Mouse (Mus musculus) megakaryocyte-erythroid progenitor cell, adult 5-6 weeks (primary cell): ENCODE measurements around the gene Wdr62. TPM values are rescaled to one million over a fixed set of nuclear protein-coding genes. Genes with fewer than 3 reads are reported as not detected.

Experiments used
- ATAC-seq: replicated peaks from 2 replicates; pipeline ENCODE4 v1.8.0; 2016; ENCODE audit warnings: mild to moderate bottlenecking, inconsistent platforms; ENCODE audit not compliant: severe bottlenecking, poor library complexity, low FRiP score, low TSS enrichment
- total RNA-seq, 2 experiments: library from RNA; stranded (forward) in 1 of 2; stranded (reverse) in 1 of 2; fragments of 200-1000, 215-1000 nt in 1 of 2; fragments of >200 nt in 1 of 2; fragmentation: Nextera tagmentation in 1 of 2; gene quantifications; 2 replicates each; pipeline ENCODE4 v1.2.3; 2014 to 2017

Gene Wdr62
- total RNA-seq (2014; fragmentation: Nextera tagmentation) (31.0 and 31.8 TPM in 2 replicates), total RNA-seq (2017) (5.1 and 5.5 TPM in 2 replicates)

DNA sequence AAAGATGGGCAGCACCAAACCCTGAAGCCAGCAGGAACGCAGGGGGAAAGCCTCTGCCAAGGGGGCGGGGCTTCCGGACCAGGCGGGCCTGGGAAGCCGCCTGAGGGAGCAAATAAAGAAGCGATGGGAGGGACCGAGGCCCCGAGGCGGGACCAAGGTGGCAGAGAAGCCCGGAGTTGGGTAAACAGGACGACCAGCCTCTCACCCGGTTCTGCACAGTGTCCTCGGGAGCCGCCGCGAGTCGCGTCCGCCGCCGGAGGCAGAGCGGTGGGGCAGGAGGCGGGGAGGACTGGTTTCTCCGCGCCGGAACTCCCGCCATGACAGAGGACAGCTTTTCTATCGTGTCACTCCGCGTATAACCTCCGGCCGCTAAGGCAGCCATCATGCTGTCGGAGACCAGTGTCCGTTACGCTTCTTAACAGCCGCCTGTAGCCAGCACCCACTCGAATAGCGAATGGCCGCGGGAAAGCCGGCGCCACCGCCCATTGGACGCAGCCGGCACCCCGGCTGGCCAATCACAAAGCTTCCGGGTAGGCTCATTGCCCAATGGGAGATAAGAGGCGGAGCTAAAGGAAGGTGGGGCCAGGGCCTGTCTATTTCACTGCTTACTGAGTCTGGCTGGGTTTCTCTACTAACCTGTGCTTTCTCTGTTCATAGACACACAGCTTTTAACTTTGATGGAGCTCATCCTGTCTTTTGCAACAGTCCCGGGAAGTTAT, at the start of gene Wdr62, which contains the start of gene Thap8:
Gene Wdr62, minus strand, starts transcription at position 469 of the 719 bp plus-strand sequence.
Gene Thap8, plus strand, starts transcription at position 144 of the 719 bp plus-strand sequence.
- peak; percentile 93 for ATAC-seq

DNA sequence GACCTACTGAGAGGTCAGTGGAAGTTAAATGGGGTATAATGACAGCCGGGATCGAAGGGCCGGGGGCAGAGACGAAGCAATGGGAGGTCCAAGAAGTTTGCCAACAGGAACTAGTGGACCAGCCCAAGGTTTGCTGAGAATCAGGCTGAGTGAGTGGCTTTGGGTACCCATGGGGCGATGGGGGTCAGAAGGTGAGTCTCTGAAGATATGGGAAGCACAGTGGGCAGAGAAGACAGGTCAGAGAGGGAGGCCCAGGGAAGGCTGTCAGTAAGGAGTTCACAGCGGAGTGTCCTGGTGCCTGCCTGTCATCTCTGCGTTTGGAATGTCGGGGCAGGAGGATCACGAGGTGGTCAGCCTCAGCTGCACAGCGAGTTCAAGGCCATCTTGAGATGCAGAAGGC, 48.2 kb upstream of the Wdr62 start:
- no peak for ATAC-seq

DNA sequence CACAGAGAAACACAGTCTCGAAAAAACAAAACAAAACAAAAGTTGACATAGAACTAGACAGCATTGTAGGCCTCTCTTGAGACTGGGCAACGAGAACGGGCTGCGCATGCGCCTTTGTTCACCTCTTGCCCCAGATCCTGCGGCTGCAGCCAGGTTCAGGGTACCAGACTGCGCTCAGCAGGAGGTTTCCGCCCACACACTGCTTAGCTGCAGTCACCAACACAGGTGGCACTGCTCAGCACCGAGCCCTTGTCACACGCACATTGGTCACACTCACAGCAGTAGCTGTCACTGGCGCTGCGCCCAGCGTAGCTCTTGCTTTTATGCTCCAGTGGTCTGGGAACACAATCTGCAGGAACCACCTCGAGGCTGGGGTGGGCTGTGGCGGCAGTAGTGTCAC, 46.9 kb upstream of the Wdr62 start:
- no peak for ATAC-seq

DNA sequence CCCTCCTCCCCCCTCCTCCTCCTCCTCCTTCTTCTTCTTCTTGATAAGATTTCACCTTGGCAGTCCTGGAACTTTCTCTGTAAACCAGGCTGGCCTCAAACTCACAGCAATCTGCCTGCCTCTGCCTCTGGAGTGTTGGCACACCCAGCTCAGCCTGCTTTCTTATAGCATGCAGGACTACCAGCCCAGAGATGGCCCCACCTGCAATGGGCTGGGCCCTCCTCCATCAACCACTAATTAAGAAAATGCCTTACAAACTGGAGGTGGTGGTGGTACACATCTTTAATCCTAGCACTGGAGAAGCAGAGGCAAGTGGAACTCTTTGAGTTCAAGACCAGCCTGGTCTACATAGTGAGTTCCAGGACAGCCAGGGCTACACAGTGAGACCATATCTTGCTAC, 46.2 kb upstream of the Wdr62 start:
- ATAC-seq, result no peak

DNA sequence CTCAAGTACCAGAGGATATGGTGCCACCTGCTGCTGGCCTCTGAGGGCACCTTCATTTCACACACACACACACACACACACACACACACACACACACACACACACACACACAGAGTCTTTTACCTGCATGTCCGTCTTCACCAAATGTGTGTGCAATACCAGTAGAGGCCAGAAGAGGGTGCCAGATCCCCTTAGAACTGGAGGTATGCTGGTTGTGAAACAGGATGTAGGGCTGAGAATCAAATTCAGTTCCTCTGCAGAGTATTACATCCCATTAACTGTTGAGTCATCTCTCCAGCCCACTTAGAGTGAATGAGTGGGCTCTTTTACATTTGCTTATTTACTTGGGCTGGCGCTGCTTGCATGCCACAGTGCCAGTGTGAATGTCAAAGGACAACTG, 45.1 kb upstream of the Wdr62 start:
- no peak for ATAC-seq

DNA sequence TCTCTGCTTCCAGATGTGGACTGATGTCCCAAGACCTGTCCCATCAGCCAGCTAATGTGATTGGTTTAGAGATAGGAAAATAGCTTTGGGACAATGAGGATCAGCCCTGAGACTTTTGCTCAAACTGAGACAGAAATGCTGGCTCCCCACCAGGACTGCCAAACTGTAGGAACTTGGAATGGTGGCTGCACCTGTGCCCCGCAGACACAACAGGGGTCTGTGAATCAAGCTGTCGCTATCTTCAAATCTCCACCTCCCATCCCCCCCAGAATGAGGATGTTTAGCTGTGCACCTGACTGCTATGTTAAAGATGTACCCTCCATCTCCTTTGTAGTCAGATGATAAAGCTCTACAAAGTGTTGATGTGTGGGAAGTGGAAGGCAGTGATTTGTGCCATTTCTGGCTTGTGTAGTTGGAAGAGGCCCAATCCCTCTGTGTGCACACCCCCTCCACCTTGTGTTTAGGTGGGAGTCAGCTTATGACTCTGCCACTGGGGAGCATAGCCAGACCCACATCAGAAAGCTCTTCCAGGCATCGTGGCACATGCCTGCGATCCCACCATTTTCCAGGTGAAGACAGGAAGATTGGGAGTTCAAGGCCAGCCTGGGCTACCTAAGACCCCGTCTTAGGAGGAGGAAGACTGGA, 44.2 kb upstream of the Wdr62 start:
- ATAC-seq, result no peak

DNA sequence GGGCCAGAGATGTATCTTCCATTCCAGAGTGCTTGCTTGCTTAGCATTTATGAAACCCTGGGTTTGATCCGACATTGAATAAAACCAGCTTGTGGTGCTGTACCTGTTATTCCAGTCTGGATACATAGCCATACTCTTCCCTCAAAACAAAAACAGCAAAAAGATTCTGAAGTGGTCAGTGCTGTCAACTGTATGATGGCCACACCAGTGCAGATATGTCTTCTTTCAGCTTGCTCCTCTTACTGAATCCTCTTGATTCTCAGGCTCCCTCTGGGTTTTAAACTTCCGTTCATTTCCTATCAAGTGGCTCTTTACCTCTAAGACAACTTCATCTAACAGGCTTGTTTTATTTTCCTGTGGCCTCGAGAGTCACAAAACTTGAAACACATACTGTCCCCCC, 43.6 kb upstream of the Wdr62 start, which contains the start of gene Sdhaf1:
Gene Sdhaf1, minus strand, starts transcription at position 101 of the 400 bp plus-strand sequence.
- no peak for ATAC-seq

DNA sequence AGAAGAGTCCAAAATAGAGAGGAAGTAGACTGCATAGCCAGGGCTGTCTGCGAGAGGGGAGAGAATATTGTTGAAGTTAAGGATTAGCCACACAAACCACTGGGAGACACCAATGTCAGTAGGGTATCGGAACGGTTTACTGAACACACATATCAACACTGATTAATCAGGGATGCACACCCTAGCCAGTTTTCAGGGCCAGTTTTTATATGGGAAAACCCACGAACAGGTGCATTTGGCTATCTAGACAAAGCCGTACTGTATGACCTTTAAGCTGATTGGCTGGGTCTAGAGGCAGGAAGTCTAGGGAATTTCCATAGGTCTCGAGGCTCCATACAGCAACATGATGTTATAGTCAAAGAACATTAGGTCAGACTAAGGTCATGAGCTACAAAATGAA, 42.6 kb upstream of the Wdr62 start:
- ATAC-seq, result peak; percentile 15

DNA sequence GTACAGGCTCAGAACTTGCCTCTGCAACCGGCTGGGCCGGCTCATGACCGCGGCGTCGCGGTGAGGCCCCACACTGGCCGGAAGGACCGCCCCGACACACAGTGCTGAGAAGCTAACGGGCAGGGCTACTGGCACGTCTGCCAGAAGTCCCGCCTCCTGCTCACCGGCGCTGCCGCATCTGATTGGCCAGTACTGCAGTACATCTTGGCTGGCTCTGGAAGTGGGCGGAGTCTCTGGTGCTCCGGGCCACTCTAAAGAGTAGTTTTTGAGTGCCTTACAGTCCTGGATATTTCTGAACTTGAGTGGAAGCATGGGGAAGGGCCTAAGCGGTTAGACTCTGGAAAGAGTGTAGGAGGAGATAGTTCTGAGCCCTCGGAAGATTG, 42.1 kb upstream of the Wdr62 start:
- ATAC-seq, result peak; percentile 95

DNA sequence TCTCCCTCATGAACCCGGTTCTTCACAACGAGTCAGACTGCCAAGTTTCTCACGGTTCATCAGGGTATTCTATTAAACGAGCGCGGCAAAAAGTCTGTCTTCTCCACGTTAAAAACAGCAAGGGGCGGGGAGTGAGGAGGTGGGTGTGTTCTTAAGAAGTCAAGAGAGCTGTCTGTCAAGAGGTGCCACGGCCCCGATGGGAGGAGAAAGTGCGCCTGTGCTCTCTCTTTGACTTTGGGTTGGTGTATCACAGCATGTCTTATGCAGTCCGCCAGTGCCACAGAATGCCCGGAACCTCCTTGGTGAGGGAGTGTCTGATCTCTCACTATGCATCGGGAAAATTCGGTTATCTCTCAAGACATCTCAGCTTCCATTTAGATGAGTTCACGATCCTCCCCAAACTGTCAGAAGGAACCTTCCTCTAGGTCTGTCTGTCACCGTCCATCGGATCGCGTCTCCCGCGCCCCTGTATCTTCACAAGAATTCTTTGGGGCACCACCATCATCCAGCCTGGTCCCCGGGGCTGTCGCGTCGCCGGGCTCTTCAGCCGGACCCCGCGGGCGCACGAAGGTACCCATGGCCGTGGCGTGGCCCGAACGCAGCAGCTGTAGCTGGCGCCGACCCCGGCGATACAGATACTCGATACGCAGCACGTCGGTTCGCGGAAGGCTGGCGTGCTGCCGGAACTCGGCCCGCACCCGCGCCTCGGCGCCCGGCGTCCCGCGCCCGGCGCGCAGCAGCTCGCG, 41.5 kb upstream of the Wdr62 start, which contains the start of gene E130208F15Rik:
Gene E130208F15Rik, plus strand, starts transcription at position 202 of the 746 bp plus-strand sequence.
- peak; percentile 85 for ATAC-seq

DNA sequence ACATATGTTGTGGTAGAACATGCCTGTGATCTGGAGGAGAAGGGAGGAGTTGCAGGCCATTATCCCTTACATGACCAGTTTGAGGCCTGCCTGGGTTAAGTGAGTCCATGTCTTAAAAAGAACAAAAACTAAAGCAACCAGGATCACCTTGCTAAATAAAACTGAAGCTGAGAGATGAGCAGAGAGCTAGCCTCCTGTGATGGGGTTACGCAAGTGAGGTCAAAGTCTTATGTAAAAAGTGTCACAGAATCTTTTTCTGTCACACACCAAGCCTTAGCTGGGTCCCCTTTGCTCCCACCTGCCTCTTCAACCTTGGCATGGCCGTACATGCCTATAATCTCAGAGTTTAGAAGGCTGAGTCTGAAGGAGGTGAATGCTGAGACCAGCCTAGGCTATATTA, 40.7 kb upstream of the Wdr62 start:
- no peak for ATAC-seq

DNA sequence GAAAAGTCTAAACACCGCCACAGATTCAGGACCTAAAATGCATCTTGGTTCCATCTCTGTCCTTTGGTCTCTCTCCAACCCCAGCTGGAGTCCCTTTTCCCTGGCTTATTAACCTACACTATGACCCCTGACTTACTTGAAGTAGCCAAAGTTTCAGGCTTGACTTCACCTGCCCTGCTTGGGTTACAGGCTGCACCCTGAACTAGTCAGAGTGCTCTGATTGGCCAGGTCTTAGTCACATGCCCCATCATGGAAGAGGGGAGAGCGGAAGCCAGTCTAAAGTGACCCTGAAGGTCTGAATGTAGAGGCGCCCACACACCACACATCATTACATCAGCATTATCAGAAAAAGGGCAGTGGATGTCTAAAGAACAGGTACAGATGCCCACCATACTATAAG, 37.9 kb upstream of the Wdr62 start:
- no peak for ATAC-seq

DNA sequence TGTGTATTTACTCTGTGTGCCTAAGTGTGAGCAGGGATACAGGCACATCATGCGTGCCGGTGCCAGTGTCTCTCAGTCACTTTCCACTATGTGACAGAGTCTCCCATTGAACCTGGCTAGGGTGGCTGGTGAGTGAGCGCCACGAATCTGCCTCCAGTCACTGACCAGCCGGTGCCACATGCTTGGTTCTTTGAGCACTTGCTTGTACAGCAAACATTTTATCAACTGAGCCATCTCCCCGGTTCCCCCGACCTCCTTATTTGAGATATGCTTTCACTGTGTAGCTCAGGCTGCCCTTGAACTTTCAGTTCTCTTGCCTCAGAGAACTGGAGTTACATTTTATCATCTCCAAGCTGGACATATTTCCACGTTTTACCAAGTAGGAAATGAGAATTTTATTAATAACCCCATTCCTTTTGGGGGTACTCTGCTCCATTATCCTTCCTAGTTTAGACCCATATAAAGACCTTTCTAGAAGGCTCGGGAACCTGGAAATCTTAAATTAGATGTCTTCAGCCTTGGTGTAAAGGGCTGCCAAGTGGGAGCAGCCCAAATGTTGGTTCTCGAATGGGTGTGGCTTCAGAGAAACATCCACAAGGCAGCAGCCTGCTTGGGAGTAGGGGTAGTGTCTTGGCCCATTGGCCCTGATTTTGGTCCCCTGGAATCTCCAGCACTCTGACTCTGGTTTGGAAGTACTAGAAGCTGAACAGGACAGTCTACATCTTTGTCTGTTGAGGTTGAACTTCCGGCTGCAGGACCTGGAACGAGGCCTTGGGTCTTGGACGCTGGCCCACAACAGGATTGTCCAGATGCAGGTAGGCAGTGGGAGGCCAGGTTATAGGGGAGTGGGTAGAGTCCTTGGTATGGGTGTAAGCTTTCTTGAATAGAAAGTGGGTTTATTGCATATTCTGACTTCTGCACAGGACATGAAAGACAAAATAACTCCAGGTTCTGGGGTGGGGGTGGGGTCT, 35.6 kb upstream of the Wdr62 start:
- no peak for ATAC-seq

DNA sequence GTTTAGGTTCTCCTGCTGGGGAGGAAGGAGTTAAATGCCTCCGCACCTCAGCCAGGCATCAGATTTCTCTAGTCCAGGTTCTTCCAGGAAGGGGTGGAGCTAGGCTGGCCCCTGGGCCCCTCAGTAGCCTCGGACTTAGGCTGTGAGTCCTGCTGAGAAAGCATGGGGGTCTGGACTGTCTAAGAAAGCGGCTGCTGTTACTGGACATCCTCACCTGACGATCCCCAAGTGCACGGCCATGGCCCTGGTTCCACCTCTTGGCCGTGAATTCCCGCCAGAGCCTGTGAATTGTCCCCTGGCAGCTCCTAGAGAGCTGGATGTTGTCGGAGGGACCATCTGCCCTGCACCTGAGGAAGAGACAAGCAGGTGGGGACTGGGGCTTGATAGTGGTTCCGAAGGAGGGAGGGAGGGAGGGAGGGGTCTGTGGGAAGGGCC, 34.5 kb upstream of the Wdr62 start, which contains the start of gene Syne4:
Gene Syne4, plus strand, starts transcription at position 87 of the 435 bp plus-strand sequence.
- ATAC-seq, result no peak

DNA sequence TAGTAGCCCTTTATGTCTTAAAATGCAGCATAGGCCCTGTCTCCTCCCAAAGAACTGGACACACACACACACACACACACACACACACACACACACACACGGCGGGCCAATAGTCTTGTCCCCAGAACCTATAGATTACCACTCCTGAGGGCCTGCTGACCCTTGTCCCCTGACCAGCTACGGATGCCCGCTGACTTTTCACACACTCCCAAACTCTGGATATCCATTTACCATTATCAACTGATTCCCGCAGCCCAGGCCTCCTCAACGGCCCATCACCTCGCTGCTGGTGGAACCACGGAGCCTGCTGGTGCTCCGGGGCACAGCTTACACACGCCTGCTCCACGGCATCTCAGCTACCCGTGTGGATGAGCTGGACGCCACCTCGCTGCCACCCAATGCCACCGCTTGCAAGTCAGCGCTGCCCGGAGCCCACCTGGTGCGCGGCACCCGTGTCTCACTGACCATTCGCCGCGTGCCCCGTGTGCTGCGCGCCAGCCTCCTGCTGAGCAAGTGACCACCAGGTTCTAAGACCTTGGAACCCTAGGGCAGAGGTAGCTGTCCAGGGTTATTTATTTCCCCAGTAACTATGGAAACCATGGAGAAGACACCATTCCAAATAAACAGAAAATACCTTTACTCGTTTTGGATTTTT, 33.6 kb upstream of the Wdr62 start:
- ATAC-seq, result no peak

DNA sequence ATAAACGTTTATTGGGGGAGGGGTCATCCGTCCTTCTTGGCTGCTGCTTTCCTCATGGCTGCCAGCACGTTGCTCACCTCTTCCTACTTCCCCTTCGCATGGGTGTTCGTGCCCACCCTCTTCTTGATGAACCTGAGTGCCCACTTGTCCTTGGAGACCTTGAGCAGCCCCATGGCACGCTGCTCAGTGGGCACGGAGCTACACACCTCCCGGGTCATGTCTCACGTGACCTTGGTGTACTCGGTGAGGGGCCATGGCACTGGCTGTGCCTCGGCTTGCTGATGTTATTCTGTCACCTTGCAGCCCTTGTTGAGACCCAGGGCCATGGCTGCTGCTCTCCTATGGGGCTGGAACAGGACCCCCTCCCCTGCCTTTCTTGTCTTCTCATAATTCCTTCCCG, 29.9 kb upstream of the Wdr62 start:
- ATAC-seq, result no peak

DNA sequence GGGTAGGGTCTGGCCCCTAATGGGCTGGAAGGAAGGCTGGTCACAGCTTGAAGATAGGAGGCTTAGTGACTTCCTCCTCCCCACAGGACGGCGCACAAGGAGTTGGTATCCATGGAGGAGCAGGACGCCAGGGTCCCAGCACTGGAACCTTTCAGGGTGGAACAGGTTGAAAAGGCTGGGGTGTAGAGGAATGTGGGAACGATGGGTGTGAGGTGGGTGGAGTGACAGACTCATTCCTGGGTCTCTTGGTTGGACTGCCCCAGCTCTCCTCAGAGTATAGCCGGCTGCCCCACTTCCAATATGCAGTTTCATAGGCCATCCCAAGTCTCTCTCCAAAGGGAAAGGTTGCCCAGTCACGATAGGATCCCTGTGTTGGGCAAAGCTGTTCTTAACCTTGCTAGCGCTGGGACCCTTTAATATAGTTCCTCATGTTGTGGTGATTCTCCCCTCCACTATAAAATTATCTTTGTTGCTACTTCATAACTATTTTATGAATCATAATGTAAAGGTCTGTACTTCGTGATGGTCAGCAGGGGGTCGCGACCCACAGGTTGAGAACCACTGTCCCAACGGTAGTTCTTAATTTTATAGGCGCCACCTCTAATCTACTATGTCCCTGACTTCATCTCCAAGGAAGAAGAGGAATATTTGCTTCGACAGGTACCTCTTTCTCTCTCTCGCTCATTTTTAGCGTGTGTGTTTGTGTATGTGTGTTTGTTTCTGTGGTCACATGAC, 29.3 kb upstream of the Wdr62 start:
- ATAC-seq, result no peak
